Mouse (Mus musculus) limb, embryonic 13.5 days (tissue): ENCODE data around the gene Ptma. TPM values are rescaled to one million over a fixed set of nuclear protein-coding genes. Genes with fewer than 3 reads are reported as not detected.

Experiments
- ATAC-seq: fragments of 200-750 bp; cut with Nextera tagmentation; 2 replicates; pipeline ENCODE4 v1.8.0; 2017; ENCODE audit warnings: low read depth, moderate number of reproducible peaks, moderate TSS enrichment; ENCODE audit not compliant: low FRiP score
- H3K27ac ChIP-seq: fragments of 300-500 bp; sonication (generic); 2 replicates; pipeline ENCODE4 v1.5.1; 2015; ENCODE audit warnings: inconsistent platforms, mild to moderate bottlenecking, moderate library complexity
- H3K27me3 ChIP-seq: fragments of 300-500 bp; sonication (generic); 2 replicates; pipeline ENCODE4 v1.6.1; 2015; ENCODE audit warnings: mild to moderate bottlenecking, inconsistent platforms
- H3K36me3 ChIP-seq: fragments of 300-500 bp; sonication (generic); 2 replicates; pipeline ENCODE4 v1.6.1; 2015; ENCODE audit warnings: inconsistent platforms, mild to moderate bottlenecking, moderate library complexity
- H3K4me1 ChIP-seq: fragments of 300-500 bp; sonication (generic); 2 replicates; pipeline ENCODE4 v1.6.1; 2015; ENCODE audit warnings: inconsistent platforms
- H3K4me2 ChIP-seq: fragments of 300-500 bp; sonication (generic); replicated peaks from 2 replicates; pipeline ENCODE4 v1.6.1; 2015; ENCODE audit warnings: inconsistent platforms, mild to moderate bottlenecking, moderate library complexity
- H3K4me3 ChIP-seq: fragments of 300-500 bp; sonication (generic); 2 replicates; pipeline ENCODE4 v1.5.1; 2015; ENCODE audit warnings: moderate library complexity, mild to moderate bottlenecking, inconsistent platforms
- H3K9ac ChIP-seq: fragments of 300-500 bp; sonication (generic); 2 replicates; pipeline ENCODE4 v1.6.1; 2015; ENCODE audit warnings: mild to moderate bottlenecking, inconsistent platforms
- H3K9me3 ChIP-seq: fragments of 300-500 bp; sonication (generic); 2 replicates; pipeline ENCODE4 v1.6.1; 2016; ENCODE audit warnings: inconsistent platforms
- WGBS: fragments of 180-500 bp; shearing (Covaris S2); methylation state at CpG from one replicate; pipeline ENCODE4 v1.1.7; 2015; 5-methylcytosine and 5-hydroxymethylcytosine counted together
- polyA plus RNA-seq: library from polyadenylated mRNA; unstranded; fragments of >200 nt; fragmentation: Nextera tagmentation; extraction: Ambion mirVana; gene quantifications from 2 replicates; pipeline ENCODE4 v1.2.1, GENCODE M21; 2015

Ptma gene
- polyA plus RNA-seq, 1 experiment from 2014 or later = 2,828 TPM

DNA sequence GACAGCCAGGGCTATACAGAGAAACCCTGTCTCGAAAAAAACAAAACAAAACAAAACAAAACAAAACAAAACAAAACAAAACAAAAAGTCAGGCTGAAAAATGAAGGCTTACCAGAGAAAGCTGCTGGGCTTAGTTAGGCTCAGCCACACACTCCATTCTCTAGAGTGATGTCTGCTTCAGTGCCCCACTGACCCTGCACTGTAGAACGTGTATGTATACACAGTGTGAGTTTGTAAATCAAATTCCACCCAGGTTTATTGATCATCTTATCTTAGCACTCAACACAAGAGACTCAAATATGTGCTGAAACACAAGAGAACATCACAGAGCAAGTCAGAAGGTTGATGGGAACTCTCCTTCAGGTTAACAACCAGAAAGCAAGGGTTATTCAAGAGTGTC is 41.9 kb downstream of the Ptma start:
- no peaks in the 10 kb centered on the region for H3K9me3 ChIP-seq
- 82% methylated on average over 2 of the region's 2 CpGs for WGBS
- no peaks in the 10 kb centered on the region for H3K27me3 ChIP-seq
- H3K27ac ChIP-seq = no peak overlapping the region
- peaks cover 30% of the 10 kb centered on the region for H3K36me3 ChIP-seq
- H3K9ac ChIP-seq = no peak overlapping the region
- H3K4me3 ChIP-seq = no peak overlapping the region
- H3K4me2 ChIP-seq = no peak overlapping the region
- ATAC-seq = no peak
- no peaks in the 10 kb centered on the region for H3K4me1 ChIP-seq

DNA sequence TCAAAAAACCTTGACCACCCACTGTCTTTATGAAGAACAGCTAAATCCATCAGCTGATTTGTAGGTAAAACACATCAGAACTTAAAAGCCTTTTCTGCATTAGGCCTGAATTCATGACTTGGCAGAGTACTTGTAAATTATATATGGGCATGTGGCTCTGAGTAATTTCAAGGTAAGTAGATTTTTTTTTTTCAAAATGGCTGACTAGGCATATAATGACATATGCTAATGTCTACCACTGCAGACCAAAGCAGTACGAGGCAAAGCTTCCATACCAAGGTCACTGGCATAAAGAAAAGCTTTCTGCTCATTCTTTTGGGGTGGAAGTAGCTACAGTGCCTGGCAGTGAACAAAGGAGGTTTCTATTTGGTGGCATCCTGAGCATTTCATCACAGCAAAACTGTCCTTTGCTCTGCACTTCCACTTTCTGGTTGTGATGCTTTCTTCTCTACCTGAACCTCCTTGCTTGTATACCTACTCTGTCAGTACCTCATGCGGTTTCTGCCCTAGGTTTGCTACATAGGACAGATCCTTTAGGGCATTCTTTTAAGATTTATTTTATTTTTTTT is 42.9 kb downstream of the Ptma start:
- no peaks in the 10 kb centered on the region for H3K4me1 ChIP-seq
- H3K4me3 ChIP-seq = no peak overlapping the region
- no peaks in the 10 kb centered on the region for H3K27me3 ChIP-seq
- H3K36me3 ChIP-seq = peaks cover 27% of the 10 kb centered on the region
- 89% methylated on average over 2 of the region's 2 CpGs for WGBS
- H3K9me3 ChIP-seq = no peaks in the 10 kb centered on the region
- no peak overlapping the region for H3K9ac ChIP-seq
- H3K4me2 ChIP-seq = no peak overlapping the region
- ATAC-seq = no peak
- no peak overlapping the region for H3K27ac ChIP-seq

DNA sequence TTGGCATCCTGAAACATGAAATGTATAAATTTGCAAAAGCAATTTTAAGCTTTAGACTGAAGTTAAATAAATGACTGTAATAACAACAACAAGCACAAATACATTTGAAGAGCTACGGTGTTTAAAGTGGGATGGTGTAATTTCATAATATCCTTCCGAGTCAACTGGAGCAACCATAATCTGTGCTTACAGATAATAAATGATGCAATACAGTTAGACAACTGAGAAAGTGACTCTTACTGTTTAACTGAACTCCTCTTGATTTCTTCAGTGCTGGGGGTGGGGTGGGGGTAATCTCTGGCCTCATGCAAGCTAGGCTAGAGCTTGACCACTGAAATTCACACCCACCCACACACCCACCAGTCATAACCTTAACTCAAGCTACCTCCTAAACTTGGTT is 44.9 kb downstream of the Ptma start:
- WGBS = 96% methylated on average over 2 of the region's 2 CpGs
- H3K4me2 ChIP-seq = no peak overlapping the region
- H3K9me3 ChIP-seq = no peaks in the 10 kb centered on the region
- peaks cover 22% of the 10 kb centered on the region for H3K36me3 ChIP-seq
- ATAC-seq = no peak
- H3K27me3 ChIP-seq = no peaks in the 10 kb centered on the region
- no peak overlapping the region for H3K27ac ChIP-seq
- no peak overlapping the region for H3K9ac ChIP-seq
- H3K4me3 ChIP-seq = no peak overlapping the region
- H3K4me1 ChIP-seq = no peaks in the 10 kb centered on the region

DNA sequence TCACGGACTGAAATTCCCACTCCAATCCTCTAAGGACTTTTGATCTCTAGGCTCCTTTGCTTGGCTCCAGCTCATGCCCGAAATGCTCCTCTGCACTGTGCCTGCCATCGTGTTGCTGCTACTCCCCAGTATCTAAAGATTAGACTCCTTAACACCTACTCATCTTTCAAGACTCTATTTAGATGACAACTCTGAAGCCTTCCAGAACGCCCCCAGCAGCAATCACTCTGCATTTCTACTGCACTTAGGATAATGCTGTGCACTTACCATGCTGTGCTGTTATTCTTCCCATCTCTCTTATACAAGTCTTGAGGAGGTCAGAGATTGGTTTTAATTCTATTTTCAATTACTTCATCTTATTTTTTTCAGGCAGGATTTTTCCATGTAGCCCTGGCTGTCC is 45.4 kb downstream of the Ptma start:
- Histone ChIP-seq H3K9me3 (no peaks in the 10 kb centered on the region), H3K27me3 (no peaks in the 10 kb centered on the region), H3K9ac (no peak overlapping the region), H3K4me3 (no peak overlapping the region), H3K36me3 (peaks cover 19% of the 10 kb centered on the region), H3K4me1 (no peaks in the 10 kb centered on the region), H3K4me2 (no peak overlapping the region), H3K27ac (no peak overlapping the region)
- 73% methylated on average over 4 of the region's 4 CpGs for WGBS
- no peak for ATAC-seq

Other genes starting within 250 kb of the Ptma start
- 8.3 and 9.6 TPM in 2 replicates for gene B3gnt7, start 223.9 kb upstream of the Ptma start, polyA plus RNA-seq
- 418 and 419 TPM in 2 replicates for gene Ncl, start 167.3 kb upstream of the Ptma start, polyA plus RNA-seq
- not detected in 2 replicates for gene Nmur1, start 100.5 kb upstream of the Ptma start, polyA plus RNA-seq
- not detected in 2 replicates for gene Tex44, start 100.4 kb upstream of the Ptma start, polyA plus RNA-seq
- gene Pde6d, start 55.9 kb downstream of the Ptma start, polyA plus RNA-seq = 74.2 and 75.8 TPM in 2 replicates
- 52.9 and 53.3 TPM in 2 replicates for gene Cops7b, start 56.2 kb downstream of the Ptma start, polyA plus RNA-seq
- 5.3 and 5.9 TPM in 2 replicates for gene Nppc, start 143.8 kb downstream of the Ptma start, polyA plus RNA-seq
- gene Dis3l2, start 177.1 kb downstream of the Ptma start, polyA plus RNA-seq = 28.6 and 29.3 TPM in 2 replicates